Mouse (Mus musculus): Measurements from ENCODE around the gene Nup214.

DNA sequence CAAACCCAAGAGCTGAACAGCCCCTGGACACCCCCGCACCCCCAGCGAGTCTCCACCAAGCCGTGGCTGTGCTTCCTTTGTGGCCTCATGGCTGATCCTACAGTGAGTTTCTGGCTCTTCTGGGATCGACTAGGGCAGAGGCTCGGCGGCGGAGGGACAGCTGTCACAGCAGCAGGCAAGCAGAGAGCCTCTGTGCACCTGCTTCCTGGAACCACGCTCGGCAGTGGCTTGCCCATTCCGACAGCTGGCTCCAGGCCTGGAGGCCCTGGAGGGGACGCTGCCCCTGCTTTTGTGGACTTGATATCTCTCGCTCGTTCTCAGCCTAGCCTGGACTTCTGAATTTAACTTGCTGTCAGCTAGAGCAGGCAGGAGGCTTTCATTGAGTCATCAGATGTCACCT, 90.7 kb downstream of the Nup214 start:
- TF ChIP-seq POLR2A (IDR thresholded peaks at IDR 0.05; ENCODE audit: low read depth, low read length) (no peak), CTCF (IDR thresholded peaks at IDR 0.05; ENCODE audit: borderline replicate concordance, insufficient read depth, low read length) (no peak)

Measured in embryonic fibroblast, embryonic 13.5 days (primary cell).